In the genomic region with DNA sequence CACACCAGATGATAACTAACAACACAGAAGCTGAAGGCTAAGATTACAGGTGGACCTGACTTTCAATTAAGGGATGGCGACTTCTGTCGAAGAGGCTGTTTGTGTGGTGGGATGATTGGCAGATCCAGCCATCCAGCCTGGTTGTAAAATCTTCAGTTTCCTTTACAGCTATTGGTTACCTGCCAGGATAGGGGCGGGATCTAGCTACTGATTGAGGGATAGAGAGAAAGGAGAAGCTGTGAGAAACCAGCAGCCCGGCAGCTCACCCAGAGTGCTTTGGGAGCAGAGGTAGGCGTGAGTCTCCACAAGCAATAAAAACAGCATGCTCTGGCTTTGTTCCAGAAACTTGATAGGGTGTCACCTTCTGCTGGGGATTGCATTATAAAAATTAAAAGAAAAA, we compare ENCODE assay signal across 8 mouse cellular contexts.
A peak's percentile ranks its signal among the peaks of the same experiment; 100 is the strongest.
DNase-seq lines count a peak whose midpoint lies in the region; ATAC-seq and TF ChIP-seq lines count a peak whose summit lies in the region.

No protein-coding gene starts in this region.

- no peaks in the 10 kb centered on the region for H3K9me3 ChIP-seq in lung, postnatal 0 days (ENCODE audit: low read length)
- no peaks in the 10 kb centered on the region for H3K9me3 ChIP-seq in embryonic facial prominence, embryonic 14.5 days (ENCODE audit: control insufficient read depth, low read length)
- no peaks in the 10 kb centered on the region for H3K9me3 ChIP-seq in hindbrain, embryonic 15.5 days
- no peaks in the 10 kb centered on the region for H3K9me3 ChIP-seq in midbrain, embryonic 15.5 days

- peak; percentile 40 for DNase-seq in lung, postnatal 0 days (ENCODE audit: low spot score)
- DNase-seq in lung, postnatal 25 days (ENCODE audit: low spot score), result no peak
- DNase-seq in embryonic facial prominence, embryonic 14.5 days (ENCODE audit: low spot score), result peak; percentile 95
- peak; percentile 91 for DNase-seq in layer of hippocampus, adult 9-11 months
- DNase-seq in telencephalon, adult 2 months (ENCODE audit: low read depth, low spot score), result peak; percentile 88

- no peak overlapping the region for H3K27ac ChIP-seq in lung, postnatal 0 days (ENCODE audit: low read length)
- H3K27ac ChIP-seq in embryonic facial prominence, embryonic 14.5 days (replicated peaks; ENCODE audit: low read depth, low read length), result no peak overlapping the region
- H3K27ac ChIP-seq in hindbrain, embryonic 15.5 days (replicated peaks), result no peak overlapping the region
- H3K27ac ChIP-seq in midbrain, embryonic 15.5 days, result peak overlapping the region; percentile 49; the same call in 1 of the 2 replicates

- H3K4me2 ChIP-seq in lung, postnatal 0 days (replicated peaks; ENCODE audit: low read depth, low read length), result no peak overlapping the region
- H3K4me2 ChIP-seq in embryonic facial prominence, embryonic 14.5 days (ENCODE audit: low read depth, low read length), result peak overlapping the region; percentile 49
- peak overlapping the region; percentile 41 for H3K4me2 ChIP-seq in hindbrain, embryonic 15.5 days
- H3K4me2 ChIP-seq in midbrain, embryonic 15.5 days, result peak overlapping the region; percentile 38

- no peaks in the 10 kb centered on the region for H3K4me1 ChIP-seq in lung, postnatal 0 days (ENCODE audit: insufficient read depth, low read depth, low read length)
- H3K4me1 ChIP-seq in embryonic facial prominence, embryonic 14.5 days (ENCODE audit: control insufficient read depth, insufficient read depth, low read length), result no peaks in the 10 kb centered on the region; the same call in 1 of the 2 replicates
- H3K4me1 ChIP-seq in hindbrain, embryonic 15.5 days (replicated peaks), result 0 out of 2 replicates have a peak, but pooled peaks cover 5% of the 10 kb centered on the region
- H3K4me1 ChIP-seq in midbrain, embryonic 15.5 days, result no peaks in the 10 kb centered on the region

- no peak for TF ChIP-seq EP300 in lung, postnatal 0 days (IDR thresholded peaks at IDR 0.05)

- no peak overlapping the region for H3K4me3 ChIP-seq in lung, postnatal 0 days (ENCODE audit: low read depth, low read length)
- H3K4me3 ChIP-seq in embryonic facial prominence, embryonic 14.5 days (ENCODE audit: low read depth, low read length), result peak overlapping the region; percentile 23; the same call in 1 of the 2 replicates
- H3K4me3 ChIP-seq in hindbrain, embryonic 15.5 days, result no peak overlapping the region; the same call in 1 of the 2 replicates
- H3K4me3 ChIP-seq in midbrain, embryonic 15.5 days, result peak overlapping the region; percentile 15; the same call in 1 of the 2 replicates

- 29% methylated on average over 5 of the region's 5 CpGs for WGBS in lung, postnatal 0 days
- 13% methylated on average over 5 of the region's 5 CpGs for WGBS in embryonic facial prominence, embryonic 14.5 days
- 21% methylated on average over 5 of the region's 5 CpGs for whole genome bisulfite sequencing in hindbrain, embryonic 15.5 days
- 18% methylated on average over 5 of the region's 5 CpGs for WGBS in midbrain, embryonic 15.5 days

- TF ChIP-seq CTCF in lung, postnatal 0 days (IDR thresholded peaks at IDR 0.05), result no peak

- H3K36me3 ChIP-seq in lung, postnatal 0 days (ENCODE audit: insufficient read depth, low read length), result no peaks in the 10 kb centered on the region
- no peaks in the 10 kb centered on the region for H3K36me3 ChIP-seq in embryonic facial prominence, embryonic 14.5 days (ENCODE audit: control insufficient read depth, insufficient read depth, low read length)
- no peaks in the 10 kb centered on the region for H3K36me3 ChIP-seq in hindbrain, embryonic 15.5 days
- H3K36me3 ChIP-seq in midbrain, embryonic 15.5 days (replicated peaks), result no peaks in the 10 kb centered on the region

- no peak overlapping the region for H3K9ac ChIP-seq in lung, postnatal 0 days (replicated peaks; ENCODE audit: low read depth)
- H3K9ac ChIP-seq in embryonic facial prominence, embryonic 14.5 days (ENCODE audit: low read depth, low read length), result no peak overlapping the region
- H3K9ac ChIP-seq in hindbrain, embryonic 15.5 days, result no peak overlapping the region
- no peak overlapping the region for H3K9ac ChIP-seq in midbrain, embryonic 15.5 days

- no peaks in the 10 kb centered on the region for H3K27me3 ChIP-seq in lung, postnatal 0 days (replicated peaks; ENCODE audit: insufficient read depth, low read length)
- no peaks in the 10 kb centered on the region for H3K27me3 ChIP-seq in embryonic facial prominence, embryonic 14.5 days (replicated peaks; ENCODE audit: control insufficient read depth, insufficient read depth, low read length)
- H3K27me3 ChIP-seq in hindbrain, embryonic 15.5 days, result no peaks in the 10 kb centered on the region
- H3K27me3 ChIP-seq in midbrain, embryonic 15.5 days (replicated peaks), result no peaks in the 10 kb centered on the region; the same call in 1 of the 2 replicates

- ATAC-seq in lung, postnatal 0 days, result peak; percentile 25; the same call in 1 of the 2 replicates
- ATAC-seq in embryonic facial prominence, embryonic 14.5 days (ENCODE audit: low read depth), result peak; percentile 94
- ATAC-seq in hindbrain, embryonic 15.5 days (ENCODE audit: low FRiP score, low read depth), result peak; percentile 95
- peak; percentile 97 for ATAC-seq in midbrain, embryonic 15.5 days (replicated peaks)
- no peak for ATAC-seq in granulocyte monocyte progenitor cell, adult 5-6 weeks (replicated peaks; ENCODE audit: poor library complexity, severe bottlenecking)

Comparison
In these comparisons a context has a peak if more than half of its experiments do, and no peak if none do; other contexts are left out.
1. H3K4me3 ChIP-seq: peak in embryonic facial prominence, embryonic 14.5 days (single experiment) and midbrain, embryonic 15.5 days (single experiment); none in lung, postnatal 0 days (single experiment) and hindbrain, embryonic 15.5 days (single experiment).